Mouse (Mus musculus) left cerebral cortex, postnatal 25 days (tissue): ENCODE results near the gene Nprl2. TPM values are rescaled to one million over a fixed set of nuclear protein-coding genes. Genes with fewer than 3 reads are reported as not detected.
"Not testable (repeated sequence)": the region's sequence is repeated elsewhere in the genome, so short reads cannot be mapped to it uniquely, and the experiment has no call there.

ENCODE experiments used
- DNase-seq, 2 experiments: peaks; one replicate each; pipeline ENCODE4 v3.0.0; 2022; ENCODE audit warnings: low spot score in 2 of 2, mixed read lengths in 1 of 2
- intact Hi-C: fragments of 180-260 bp; cut with DNase I; formaldehyde crosslinking; loops from one replicate; pipeline ENCODE4 v1.15.1; 2025
- total RNA-seq, 2 experiments: library from RNA; stranded (reverse); gene quantifications; 2 replicates each; pipeline ENCODE4 v1.2.3; 2021

Nprl2 gene
- total RNA-seq, 2 experiments from 2014 or later, result 40.4 to 41.7 TPM

DNA sequence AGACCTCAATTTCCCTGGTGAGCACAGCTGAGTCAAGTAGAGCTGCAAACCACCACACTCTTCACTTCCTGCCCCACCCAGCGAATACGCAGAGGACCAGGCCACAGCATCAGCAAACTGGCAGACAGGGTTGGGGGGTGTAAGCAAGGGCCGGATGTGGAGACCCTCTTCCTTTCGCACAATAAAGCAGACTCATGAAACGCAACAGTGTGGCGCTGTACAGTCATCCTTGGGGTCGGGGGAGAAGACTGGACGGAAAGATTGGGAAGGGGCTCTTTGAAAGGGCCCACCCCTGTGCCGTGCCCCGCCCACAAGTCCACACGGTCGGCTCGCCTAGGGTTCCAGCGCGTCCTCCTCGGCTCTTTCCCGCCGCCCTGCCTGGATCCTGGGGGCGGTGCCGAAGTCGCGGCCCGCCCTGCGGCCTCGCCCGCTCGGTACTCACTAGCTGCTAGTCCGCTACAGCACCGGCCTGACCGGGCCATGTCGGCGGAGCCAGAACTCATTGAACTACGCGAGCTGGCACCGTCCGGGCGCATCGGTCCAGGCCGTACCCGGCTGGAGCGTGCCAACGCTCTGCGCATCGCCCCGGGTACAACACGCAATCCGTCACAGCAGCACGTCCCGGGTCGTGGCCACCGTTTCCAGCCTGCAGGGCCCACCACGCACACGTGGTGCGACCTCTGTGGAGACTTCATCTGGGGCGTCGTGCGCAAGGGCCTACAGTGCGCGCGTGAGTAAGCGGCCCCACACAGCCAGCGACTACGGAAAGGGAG is 9.3 kb downstream of the Nprl2 start, which contains the start of gene Rassf1:
TSS of gene Rassf1 (plus strand) at position 439 of the 773 bp plus-strand sequence.
- intact Hi-C loops, result no loop called here
- DNase-seq, result peak in 1 of 2 experiments; percentile 30

DNA sequence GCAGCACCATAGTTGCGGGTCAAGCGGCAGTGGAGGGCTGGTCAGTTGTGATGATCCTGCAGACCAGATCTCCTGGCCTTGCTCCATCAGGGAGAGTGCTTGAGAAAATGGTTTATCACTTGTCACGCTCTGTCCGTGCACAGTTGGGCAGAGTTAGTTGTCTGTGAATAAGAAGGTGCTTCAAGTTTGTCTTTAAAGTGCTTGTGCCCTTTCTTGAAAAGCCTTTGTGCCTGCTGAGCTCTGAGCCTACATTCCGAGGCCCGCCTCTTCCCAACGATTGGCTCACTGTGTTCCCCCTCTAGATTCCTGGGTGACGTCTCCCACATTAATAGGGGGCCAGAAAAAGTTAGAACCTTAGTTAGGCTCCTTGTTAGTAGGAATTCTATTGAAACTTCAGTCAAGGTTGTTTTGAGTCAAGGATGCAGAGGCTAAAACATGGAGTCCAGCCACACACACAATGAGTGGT is 9.9 kb downstream of the Nprl2 start:
- no peak for DNase-seq
- intact Hi-C loops, result no loop called here

DNA sequence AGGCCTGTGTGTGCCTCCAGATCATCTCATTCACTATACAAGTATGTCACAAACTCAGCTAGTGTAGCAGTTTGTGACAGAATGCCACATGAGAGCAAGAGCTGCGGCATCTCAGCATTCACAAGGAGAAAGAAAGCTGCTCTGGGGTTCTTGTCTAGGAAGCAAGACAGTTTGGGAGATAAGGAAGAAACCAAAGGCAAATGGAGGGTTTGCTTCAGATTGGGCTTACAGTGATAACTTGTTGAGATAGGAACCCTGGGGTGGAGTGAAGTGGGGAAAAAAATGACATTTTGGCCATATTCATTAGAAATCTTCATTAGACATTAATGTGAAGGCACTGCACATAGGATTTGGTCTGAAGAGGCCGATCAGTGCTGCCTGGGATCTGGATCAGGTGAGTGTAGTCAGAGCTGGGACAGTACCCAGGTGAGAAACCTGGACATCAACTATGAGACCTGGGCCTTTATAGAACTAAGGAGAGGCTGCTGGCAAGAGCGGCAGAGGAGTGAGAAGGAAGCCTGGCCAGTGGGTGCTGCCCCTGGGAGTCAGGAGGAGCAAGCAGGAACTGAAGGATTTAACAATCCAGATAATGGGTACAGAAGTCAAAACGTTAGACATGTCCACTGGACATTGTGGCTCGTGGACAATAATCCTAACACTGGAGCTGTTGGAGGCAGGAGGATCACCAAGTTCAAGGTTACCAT is 10.8 kb downstream of the Nprl2 start:
- DNase-seq, result no peak
- intact Hi-C loops, result no loop called here

DNA sequence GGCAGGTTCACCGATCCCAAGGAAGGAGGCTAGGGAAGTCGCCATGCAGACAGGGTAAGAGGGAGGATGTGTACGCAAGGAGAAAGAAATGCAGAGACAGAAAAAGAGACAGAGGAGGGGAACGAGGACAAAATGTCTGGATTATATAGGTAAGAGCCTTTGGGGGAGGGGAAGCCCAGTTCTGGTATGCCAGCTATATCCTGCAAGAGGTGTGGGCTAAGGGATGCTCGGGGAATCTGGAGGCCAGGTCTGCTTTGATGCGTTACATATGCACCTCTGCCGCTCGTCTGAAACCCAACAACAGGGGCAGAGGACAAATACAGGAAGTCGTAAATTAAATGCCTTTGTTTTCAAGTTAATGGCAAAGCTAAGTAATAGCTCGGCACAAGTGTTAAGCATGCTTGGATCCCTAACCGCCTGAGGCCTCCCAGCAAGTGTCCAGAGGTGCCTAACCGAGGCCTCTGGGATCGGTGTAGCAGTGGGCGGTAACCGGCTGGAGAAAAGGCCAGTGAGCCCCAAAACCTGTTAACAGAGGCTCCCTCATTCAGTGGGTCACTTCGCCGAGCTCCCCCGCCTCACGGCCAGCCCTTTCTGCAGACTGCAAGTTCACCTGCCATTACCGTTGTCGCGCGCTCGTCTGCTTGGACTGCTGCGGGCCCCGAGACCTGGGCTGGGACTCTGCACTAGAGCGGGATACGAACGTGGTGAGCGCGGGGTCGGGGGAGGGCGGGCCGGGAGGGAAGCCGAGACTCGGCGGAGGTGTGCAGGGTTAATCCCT is 11.7 kb downstream of the Nprl2 start:
- DNase-seq, result peak in 1 of 2 experiments; percentile 32
- intact Hi-C loops, result no loop called here

DNA sequence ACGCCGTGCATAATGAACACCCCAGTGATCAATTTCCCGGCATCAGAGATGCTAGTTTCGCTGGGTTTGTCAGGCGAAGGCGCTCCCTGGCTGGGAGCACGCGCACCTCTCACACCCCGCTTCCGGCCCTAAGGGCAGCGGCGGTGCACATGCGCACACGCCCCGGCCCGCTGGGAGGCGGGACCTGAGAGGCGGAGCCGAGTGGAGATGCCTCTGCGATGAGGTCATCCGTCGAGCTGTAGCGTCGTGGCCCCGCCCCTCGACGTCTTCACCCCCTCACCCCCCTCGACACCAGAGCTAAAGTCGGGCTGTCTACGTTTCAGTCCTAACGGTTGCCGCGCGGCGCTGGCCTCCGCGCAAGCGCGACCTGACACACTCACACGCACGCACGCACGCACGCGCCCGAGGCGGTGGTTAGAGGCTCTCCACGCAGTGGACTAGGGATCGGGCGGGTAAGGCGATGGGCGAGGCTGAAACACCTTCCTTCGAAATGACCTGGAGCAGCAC is 12.3 kb downstream of the Nprl2 start:
- peak; percentile 93 to 98 for DNase-seq
- intact Hi-C loops, result no loop called here

DNA sequence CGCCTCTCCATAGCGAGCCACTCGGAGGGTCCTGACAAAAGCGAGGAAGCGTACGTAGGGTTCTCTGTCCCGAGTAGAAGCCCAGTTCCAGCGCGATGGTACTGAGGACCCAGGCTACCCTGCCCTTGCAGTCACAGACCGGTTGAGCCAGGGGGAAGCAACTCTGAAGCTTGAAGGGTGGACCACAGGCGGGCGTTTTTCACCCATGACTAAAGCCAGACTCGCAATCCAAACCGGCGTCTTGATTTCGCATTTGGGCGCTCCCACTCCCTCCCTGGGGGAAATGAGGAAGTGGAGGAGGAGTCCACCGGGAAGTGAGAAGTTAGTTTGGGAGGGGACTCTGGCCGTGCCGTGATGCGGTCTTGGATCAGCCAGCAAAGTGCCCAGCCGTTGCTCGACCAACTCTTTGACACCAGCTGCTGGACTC is 13.0 kb downstream of the Nprl2 start:
- intact Hi-C loops, result no loop called here
- DNase-seq, result peak in 1 of 2 experiments; percentile 44

DNA sequence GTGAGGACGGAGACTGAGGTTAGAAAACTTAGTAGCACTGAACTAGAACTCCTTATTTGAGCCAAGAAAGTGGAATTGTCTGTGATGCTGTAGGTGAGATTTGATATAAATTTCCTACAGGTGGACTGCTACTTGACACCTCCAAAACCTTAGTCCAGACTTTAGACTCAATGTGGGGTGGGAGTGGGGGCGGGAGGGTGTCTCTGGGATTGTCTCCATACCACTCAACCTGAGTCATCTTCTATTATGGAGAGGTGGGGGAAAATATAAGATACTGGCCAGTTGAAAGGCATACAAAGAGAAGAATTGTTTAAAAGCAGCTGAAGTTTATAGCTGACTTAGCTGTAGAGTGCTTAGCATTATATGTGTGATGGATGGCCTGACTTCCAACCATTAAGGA is 13.7 kb downstream of the Nprl2 start:
- DNase-seq, result no peak
- intact Hi-C loops, result no loop called here

DNA sequence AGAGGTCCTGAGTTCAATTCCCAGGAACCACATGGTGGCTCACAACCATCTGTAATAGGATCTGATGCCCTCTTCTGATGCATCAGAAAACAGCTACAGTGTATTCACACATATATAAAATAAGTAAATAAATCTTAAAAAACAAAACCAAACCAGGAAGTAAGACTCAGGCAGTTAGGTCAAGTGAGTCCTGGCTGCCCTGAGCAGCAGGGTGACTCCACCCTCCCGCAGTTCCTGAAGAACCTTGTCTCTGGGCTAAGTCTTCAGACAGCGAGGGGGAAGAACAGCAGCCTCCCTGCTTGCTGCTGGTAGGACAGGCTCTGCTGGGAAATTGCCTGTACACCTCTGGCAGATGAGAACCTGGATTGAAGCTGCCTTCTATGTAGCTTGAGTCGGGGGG is 14.3 kb downstream of the Nprl2 start:
- intact Hi-C loops, result no loop called here
- no peak for DNase-seq

DNA sequence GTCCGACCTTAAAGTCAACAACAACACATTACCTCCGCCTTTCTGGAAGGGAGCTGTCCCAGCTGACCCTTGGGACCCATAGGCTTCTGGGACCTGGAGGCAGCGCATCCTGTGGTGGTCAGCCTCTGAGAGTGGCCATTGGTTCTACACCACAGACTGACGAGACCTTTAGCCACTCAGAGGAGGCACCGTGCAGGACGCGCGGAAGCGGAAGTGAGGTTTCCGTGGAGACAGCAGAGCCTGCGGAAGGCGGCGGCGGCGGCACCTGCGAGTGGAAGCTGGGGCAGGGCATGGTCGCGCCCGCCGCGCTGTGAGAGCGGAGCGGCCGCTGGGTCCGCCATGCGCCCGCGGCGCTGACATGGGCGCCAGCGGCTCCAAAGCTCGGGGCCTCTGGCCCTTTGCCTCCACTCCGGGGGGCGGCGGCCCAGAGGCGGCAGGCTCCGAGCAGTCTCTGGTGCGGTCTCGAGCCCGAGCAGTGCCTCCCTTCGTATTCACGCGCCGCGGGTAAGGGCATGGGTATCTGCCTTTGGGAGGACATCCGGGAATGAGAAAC is 21.1 kb downstream of the Nprl2 start, which contains the start of gene Tusc2:
TSS of gene Tusc2 (plus strand) at position 227 of the 553 bp plus-strand sequence.
- DNase-seq, result peak; percentile 95 to 99
- intact Hi-C loops, result no loop called here

DNA sequence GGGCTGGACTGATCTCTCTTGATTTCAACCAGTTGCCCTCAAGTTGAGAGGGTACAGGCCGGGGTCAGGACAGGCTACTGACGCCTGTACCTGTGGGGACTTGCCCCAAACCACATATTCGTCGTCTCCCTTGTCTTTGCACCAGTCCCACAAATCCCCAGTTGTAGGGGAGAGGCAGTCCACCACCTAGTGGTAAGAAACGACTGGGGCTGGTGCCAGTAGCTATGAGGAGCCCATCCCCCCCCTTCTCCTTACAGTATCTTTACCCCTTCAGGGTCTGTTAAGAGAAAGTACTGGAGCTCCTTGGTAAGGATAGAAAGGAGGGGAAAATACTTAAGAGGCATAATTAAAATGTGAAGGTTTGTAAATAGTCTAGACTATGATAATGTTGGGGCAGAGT is 23.5 kb downstream of the Nprl2 start:
- DNase-seq, intact Hi-C loops: not testable (repeated sequence)

DNA sequence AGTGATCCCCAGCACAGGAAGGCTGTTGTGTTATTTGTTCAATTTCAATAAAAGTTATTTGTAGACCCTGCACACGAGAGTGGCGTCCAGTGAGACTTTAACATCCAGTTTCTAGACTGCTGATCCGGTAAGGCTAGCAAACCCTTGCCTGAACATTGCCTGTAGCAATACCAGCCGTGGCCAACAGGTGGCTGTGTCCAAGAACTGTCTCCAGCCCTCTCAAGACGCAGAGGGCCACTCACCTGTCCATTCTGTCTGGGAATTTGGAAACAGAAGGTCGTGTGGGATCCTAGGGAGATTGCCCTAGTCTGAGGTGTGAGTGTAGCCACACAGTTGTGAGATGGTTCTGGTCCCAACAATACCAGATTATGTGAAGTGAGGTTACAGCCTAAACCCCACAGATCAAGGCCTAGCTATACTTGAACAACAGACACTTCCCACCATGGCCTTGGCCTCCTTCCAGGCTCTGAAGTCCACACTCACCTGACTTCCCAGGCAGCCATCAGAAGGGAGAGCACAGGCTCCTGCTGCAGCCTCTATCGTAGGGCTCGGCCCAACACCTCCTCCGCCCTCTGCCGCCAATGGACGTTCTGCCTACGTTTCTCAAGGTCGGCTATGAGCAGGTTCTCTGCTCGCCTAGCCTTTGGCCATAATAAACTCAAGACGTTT is 24.1 kb downstream of the Nprl2 start:
- DNase-seq, result peak; percentile 71 to 76
- intact Hi-C loops, result no loop called here

DNA sequence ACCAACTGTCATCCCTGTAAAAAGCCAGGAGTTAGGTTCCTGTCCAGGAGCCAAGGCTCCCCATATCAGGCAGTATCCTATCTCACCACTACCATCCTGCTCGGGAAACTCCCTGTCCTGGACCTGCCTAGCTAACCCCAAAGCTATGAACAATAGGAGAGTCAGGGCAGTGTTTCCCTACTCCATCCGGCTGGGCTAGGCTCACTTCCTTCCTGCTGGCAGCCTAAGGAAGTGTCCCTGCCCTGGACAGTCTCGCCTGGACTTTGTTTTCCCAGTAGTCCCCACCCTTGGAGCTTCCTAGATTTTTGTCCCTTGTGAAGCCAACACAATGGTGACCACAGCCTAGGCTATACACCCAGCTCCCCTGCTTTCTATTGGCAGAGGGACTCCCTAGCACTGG is 24.8 kb downstream of the Nprl2 start:
- intact Hi-C loops, result no loop called here
- DNase-seq, result no peak

DNA sequence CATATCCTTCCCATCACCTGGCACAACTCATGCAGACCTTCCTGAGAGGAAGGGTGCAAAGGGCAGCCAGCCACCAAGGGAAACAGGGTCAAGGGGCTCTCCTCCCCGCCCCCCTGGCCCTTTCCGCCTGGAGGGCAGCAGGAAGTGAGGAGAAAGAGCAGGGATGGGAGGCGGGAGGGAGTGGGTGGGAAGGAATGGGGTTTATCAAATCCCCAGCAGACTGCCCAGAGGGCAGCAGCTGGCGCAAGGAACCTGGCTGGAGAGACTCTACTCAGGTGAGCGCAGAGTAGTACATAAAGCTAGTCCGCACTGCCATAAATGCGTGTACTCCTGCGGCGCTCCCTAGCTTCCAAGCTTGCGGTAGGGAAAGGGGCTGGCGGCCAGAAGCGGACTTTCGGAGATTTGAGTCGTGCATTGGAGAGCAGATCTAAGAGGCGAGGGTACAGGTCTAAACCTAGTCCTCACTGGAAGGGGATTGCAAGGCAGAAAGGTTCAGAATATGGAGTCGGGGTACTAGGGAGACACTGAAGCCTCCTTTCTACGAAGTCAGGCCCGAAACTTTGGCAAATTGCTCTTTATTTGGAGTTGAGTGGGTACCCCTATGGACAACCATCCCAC is 25.8 kb downstream of the Nprl2 start, which contains the start of gene Hyal2:
TSS of gene Hyal2 (plus strand) at position 244 of the 618 bp plus-strand sequence.
- no peak for DNase-seq
- intact Hi-C loops, result no loop called here

DNA sequence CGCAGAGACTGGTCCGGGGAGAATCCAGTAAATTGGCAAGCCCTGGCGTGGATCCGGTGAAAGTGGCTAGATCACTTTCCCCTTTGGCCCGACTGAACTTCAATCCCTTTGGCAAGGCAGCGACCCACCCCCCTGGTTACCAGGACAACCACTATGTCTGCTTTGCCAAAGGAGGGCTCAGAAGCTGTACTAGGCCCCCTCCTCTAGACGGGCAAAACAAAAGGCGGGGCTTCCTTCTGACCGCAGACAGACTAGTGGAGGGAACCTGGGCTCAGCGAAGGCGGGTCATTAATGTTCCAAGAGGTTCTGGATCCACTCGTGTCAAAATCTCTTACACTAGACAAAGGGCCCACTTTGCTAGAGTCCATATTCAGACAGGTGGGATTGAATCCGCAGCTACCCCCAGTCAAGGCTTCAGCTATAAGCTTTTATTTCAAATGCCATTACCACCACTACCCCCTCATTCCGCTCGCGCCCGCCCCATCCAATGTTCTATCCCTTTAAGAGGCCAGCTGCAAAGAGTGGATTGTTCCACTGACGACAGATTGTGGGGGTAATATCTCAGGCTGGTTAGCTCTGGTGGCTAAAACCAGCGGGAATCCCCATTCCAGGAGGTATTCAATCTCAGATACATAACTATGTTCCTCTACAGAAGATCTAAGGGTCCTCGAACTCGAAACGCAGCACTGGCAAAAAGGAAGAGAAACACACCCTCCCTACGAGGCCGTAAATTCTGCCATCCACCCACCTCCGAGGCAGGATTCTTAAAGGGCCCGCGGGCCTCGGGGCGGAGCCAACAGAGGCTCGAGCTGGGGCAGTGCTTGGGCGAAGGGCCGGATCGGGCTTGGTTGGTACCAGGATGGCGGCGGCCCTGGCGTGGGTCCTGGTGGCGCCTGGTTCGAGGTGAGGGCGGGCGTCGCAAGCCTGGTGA is 26.6 kb downstream of the Nprl2 start:
- intact Hi-C loops, result no loop called here
- peak; percentile 78 to 83 for DNase-seq

DNA sequence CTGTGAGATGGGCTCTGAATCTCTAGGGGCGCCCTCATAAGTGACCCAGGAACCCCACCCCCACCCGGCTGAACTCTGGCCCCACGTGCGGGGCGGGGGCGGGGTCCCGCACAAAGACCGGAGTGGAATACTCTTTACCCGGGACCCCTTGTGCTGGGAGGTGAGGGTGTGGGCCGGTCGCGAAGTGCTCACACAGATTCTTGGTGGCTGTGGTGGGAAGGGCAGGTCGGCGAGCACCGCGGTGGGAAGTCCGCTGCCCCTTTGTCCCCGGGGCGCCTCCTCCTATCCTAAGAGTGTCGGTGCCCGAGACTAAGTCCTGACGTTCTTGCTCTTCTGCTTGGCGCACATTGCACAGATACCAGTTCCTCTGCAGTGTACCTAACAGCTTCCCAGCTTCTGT is 27.2 kb downstream of the Nprl2 start:
- intact Hi-C loops, result no loop called here
- peak in 1 of 2 experiments; percentile 32 for DNase-seq

DNA sequence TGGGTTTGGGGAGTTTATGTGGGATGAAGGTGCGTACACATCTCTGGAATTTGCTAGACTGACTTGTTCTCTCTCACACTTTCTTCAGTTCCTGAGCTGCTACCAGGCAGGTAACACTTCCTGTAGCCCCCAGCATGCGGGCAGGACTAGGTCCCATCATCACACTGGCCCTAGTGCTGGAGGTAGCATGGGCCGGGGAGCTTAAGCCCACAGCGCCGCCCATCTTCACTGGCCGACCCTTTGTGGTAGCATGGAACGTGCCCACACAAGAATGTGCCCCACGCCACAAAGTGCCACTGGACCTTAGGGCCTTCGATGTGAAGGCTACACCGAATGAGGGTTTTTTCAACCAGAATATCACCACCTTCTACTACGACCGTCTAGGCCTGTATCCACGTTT is 28.0 kb downstream of the Nprl2 start:
- DNase-seq, result no peak
- intact Hi-C loops, result no loop called here

DNA sequence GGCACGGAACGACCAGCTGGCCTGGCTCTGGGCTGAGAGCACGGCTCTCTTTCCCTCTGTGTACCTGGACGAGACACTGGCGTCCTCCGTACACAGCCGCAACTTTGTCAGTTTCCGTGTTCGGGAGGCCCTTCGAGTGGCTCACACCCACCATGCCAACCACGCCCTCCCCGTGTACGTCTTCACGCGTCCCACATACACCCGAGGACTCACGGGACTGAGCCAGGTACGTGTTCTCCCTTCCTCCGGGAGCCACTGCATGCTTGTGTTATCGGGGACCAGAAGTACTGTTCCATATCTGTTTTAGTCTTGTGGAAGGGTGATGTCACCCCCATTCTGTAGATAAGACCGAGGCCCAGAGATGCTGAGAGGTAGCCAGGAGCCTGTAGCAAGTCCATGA is 28.8 kb downstream of the Nprl2 start:
- intact Hi-C loops, result no loop called here
- DNase-seq, result no peak
